Mouse (Mus musculus) leukemia stem cell, adult 10-12 weeks (primary cell): Measurements from ENCODE around the gene Pawr. TPM values are rescaled to one million over a fixed set of nuclear protein-coding genes. Genes with fewer than 3 reads are reported as not detected.

Experiments
- polyA plus RNA-seq: library from polyadenylated mRNA; stranded (reverse); fragments of >175 nt; gene quantifications from 2 replicates; pipeline ENCODE4 v1.2.3, GENCODE M21; 2012; ENCODE audit warnings: low replicate concordance

The Pawr gene
- 18.9 and 21.6 TPM in 2 replicates for polyA plus RNA-seq

DNA sequence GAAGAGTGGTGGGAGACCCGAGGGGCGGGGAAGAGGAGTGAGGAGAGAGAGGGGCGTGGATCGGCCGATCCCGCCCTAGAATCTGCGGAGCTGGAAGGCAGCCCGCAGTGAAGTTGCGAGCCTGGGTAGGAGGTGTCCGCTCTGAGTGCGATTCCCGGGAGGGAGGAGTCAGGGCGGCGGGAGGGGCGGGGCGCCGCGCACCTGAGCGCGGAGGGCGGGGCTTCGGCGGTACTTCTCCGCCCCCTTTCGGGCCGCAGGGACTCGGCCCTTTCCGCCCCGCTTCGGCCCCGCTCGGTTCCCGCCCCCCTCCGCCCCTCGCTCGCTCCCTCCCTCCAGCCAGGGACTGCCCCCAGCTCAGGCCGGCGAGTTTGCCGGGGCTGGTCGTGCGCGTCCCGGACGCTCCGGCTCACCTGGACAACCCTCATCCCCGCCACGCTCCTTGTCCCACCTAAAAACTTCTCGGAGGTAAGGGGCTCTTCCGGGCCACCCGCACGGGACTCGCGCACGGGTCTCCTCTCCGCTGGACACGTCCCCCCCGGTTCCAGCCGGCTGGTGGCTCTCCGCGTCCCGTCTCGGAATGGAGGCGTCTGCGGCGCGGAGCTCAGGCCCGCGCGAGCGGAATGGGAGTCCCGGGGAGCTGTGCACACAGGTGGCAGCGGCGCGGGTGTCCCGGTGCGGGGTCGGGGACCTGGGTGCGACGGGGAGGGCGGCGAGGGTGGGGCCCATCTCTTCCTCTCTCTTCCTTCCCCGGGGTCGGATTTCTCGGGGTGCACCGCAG, at the start of gene Pawr:
Gene Pawr, plus strand, starts transcription at position 338 of the 778 bp plus-strand sequence.

Other genes starting within 250 kb of the Pawr start
- 5.0 and 13.2 TPM in 2 replicates for gene Ppp1r12a, start 169.9 kb upstream of the Pawr start, polyA plus RNA-seq